In genomic region chr13:67112096-67112495, GRCm38 (mm10) we compare ENCODE assay signal across 18 mouse cellular contexts. TPM values are rescaled to one million over a fixed set of nuclear protein-coding genes. Genes with fewer than 3 reads are reported as not detected.
DNase-seq lines count a peak whose midpoint lies in the region; ATAC-seq and TF ChIP-seq lines count a peak whose summit lies in the region.
"Had no signal": no experiment of that assay in that cellular context is flagged by ENCODE, and none has a peak within 500 bp of the region (broad histone marks: within the 10 kb centered on the region; RNA-seq: fewer than 3 reads in every experiment).

No protein-coding gene starts in this region.

- no peak overlapping the region for H3K9ac ChIP-seq in kidney, embryonic 16.5 days (replicated peaks; ENCODE audit: low read length)
- H3K9ac ChIP-seq: liver, embryonic 14.5 days; neural tube, embryonic 12.5 days had no signal

- no peaks in the 10 kb centered on the region for H3K36me3 ChIP-seq in kidney, embryonic 16.5 days (ENCODE audit: insufficient read depth, low read length)
- H3K36me3 ChIP-seq: neural tube, embryonic 12.5 days had no signal

- no peak for TF ChIP-seq CTCF in lung, adult 2 months (IDR thresholded peaks at IDR 0.05; ENCODE audit: insufficient read depth, low read length)

- H3K4me1 ChIP-seq in kidney, embryonic 16.5 days (ENCODE audit: insufficient read depth, low read length) = peaks cover 6% of the 10 kb centered on the region
- 0 out of 2 replicates have a peak, but pooled peaks cover 2% of the 10 kb centered on the region for H3K4me1 ChIP-seq in lung, adult 2 months (ENCODE audit: control insufficient read depth, insufficient read depth, low read length)

- TF ChIP-seq POLR2A in lung, adult 2 months (IDR thresholded peaks at IDR 0.05; ENCODE audit: borderline replicate concordance, extremely low read depth, low read depth, low read length) = no peak

- no peaks in the 10 kb centered on the region for H3K9me3 ChIP-seq in kidney, embryonic 16.5 days (ENCODE audit: low read length)
- H3K9me3 ChIP-seq: neural tube, embryonic 12.5 days had no signal

- WGBS in kidney, embryonic 16.5 days = 81% methylated on average over 12 of the region's 12 CpGs
- 80% methylated on average over 12 of the region's 12 CpGs for WGBS in lung, adult 2 months

- no peak overlapping the region for H3K4me2 ChIP-seq in kidney, embryonic 16.5 days (replicated peaks; ENCODE audit: low read depth, low read length)
- H3K4me2 ChIP-seq: neural tube, embryonic 12.5 days had no signal

- ATAC-seq in kidney, embryonic 16.5 days (ENCODE audit: low FRiP score, low TSS enrichment) = no peak
- ATAC-seq: forebrain, embryonic 14.5 days; hindbrain, postnatal 0 days had no signal

- no peak overlapping the region for H3K4me3 ChIP-seq in kidney, embryonic 16.5 days (ENCODE audit: low read length)
- H3K4me3 ChIP-seq in lung, adult 2 months (replicated peaks; ENCODE audit: extremely low read depth, low read depth, low read length) = no peak overlapping the region
- H3K4me3 ChIP-seq: neural tube, embryonic 12.5 days had no signal

- peak; percentile 12 for DNase-seq in adrenal gland, postnatal 10 days
- no peak for DNase-seq in adrenal gland, postnatal 4 days (ENCODE audit: low spot score in 2 of 2)
- DNase-seq in kidney, adult 18-20 months = peak; percentile 33
- peak; percentile 22 for DNase-seq in lung, adult 2 months
- DNase-seq in lung, postnatal 14 days = no peak
- peak; percentile 43 for DNase-seq in lung, postnatal 36 days
- no peak for DNase-seq in retina, embryonic 14.5 days (ENCODE audit: low spot score)
- DNase-seq: cerebellum, adult 8-10 months; gastrocnemius, postnatal 14 days; retina, postnatal 1 day; thymus, adult 18-20 months had no signal

- no peaks in the 10 kb centered on the region for H3K27me3 ChIP-seq in kidney, embryonic 16.5 days (ENCODE audit: insufficient read depth, low read length)
- H3K27me3 ChIP-seq: neural tube, embryonic 12.5 days had no signal

- H3K27ac ChIP-seq in kidney, embryonic 16.5 days (ENCODE audit: low read length) = no peak overlapping the region
- H3K27ac ChIP-seq: hindbrain, postnatal 0 days; liver, embryonic 14.5 days; neural tube, embryonic 12.5 days had no signal

RNA-seq across cellular contexts. Expression of gene Gm28557, which starts 3.7 kb away (rescaled TPM):
- total RNA-seq in adrenal gland, postnatal 10 days (2021) = 1 to 10 TPM; 4.5 to 6.4 TPM
- 1 to 10 TPM; 3.3 to 3.8 TPM for total RNA-seq in adrenal gland, postnatal 4 days (2021)
- 3.3 and 3.9 TPM in 2 replicates for polyA plus RNA-seq in kidney, embryonic 16.5 days (2015; fragmentation: Nextera tagmentation; extraction: Ambion mirVana)
- polyA plus RNA-seq in lung, adult 2 months (2012; rRNA removed) = 1.5 and 3.1 TPM in 2 replicates

RNA-seq across cellular contexts. Expression of gene Rslcan18, which starts 4.0 kb away (rescaled TPM):
- total RNA-seq in adrenal gland, postnatal 10 days (2021) = under 1 TPM; 0.24 to 0.39 TPM
- total RNA-seq in adrenal gland, postnatal 4 days (2021) = under 1 TPM; 0.22 to 0.31 TPM
- 0.22 and 0.40 TPM in 2 replicates for polyA plus RNA-seq in kidney, embryonic 16.5 days (2015; fragmentation: Nextera tagmentation; extraction: Ambion mirVana)
- 0.05 and 0.12 TPM in 2 replicates for polyA plus RNA-seq in lung, adult 2 months (2012; rRNA removed)
- total RNA-seq: midbrain, postnatal 0 days had no signal
- polyA plus RNA-seq: forebrain, embryonic 14.5 days; hindbrain, postnatal 0 days; midbrain, postnatal 0 days had no signal

RNA-seq across cellular contexts. Expression of gene Zfp759, which starts 9.4 kb away (rescaled TPM):
- total RNA-seq in adrenal gland, postnatal 10 days (2021) = 1 to 10 TPM; 3.6 to 5.5 TPM
- 1 to 10 TPM; 6.5 to 7.4 TPM for total RNA-seq in adrenal gland, postnatal 4 days (2021)
- 2.1 and 2.7 TPM in 2 replicates for polyA plus RNA-seq in kidney, embryonic 16.5 days (2015; fragmentation: Nextera tagmentation; extraction: Ambion mirVana)
- 0.11 and 0.21 TPM in 2 replicates for polyA plus RNA-seq in lung, adult 2 months (2012; rRNA removed)

RNA-seq across cellular contexts. Expression of gene Zfp708, which starts 14.3 kb away (rescaled TPM):
- total RNA-seq in adrenal gland, postnatal 10 days (2021) = 1 to 10 TPM in 1 of 2 experiments, under 1 TPM in 1; 0.99 to 1.5 TPM
- total RNA-seq in adrenal gland, postnatal 4 days (2021) = 1 to 10 TPM; 1.6 to 2.1 TPM
- 5.1 and 5.8 TPM in 2 replicates for polyA plus RNA-seq in kidney, embryonic 16.5 days (2015; fragmentation: Nextera tagmentation; extraction: Ambion mirVana)
- 0.10 and 0.14 TPM in 2 replicates for polyA plus RNA-seq in lung, adult 2 months (2012; rRNA removed)
- polyA plus RNA-seq: large intestine, adult 2 months had no signal

RNA-seq across cellular contexts. Expression of gene Zfp712, which starts 51.1 kb away (rescaled TPM):
- 1 to 10 TPM; 1.6 to 1.8 TPM for total RNA-seq in adrenal gland, postnatal 10 days (2021)
- 1 to 10 TPM; 2.8 to 2.9 TPM for total RNA-seq in adrenal gland, postnatal 4 days (2021)
- 3.6 and 3.9 TPM in 2 replicates for polyA plus RNA-seq in kidney, embryonic 16.5 days (2015; fragmentation: Nextera tagmentation; extraction: Ambion mirVana)
- 0.22 and 0.49 TPM in 2 replicates for polyA plus RNA-seq in lung, adult 2 months (2012; rRNA removed)

Comparison
In these comparisons a context has a peak if more than half of its experiments do, and no peak if none do; other contexts are left out.
1. DNase-seq: peak in adrenal gland, postnatal 10 days (single experiment), kidney, adult 18-20 months (single experiment), lung, adult 2 months (single experiment) and lung, postnatal 36 days (single experiment); none in adrenal gland, postnatal 4 days (0 of 2), lung, postnatal 14 days (single experiment) and retina, embryonic 14.5 days (single experiment).